Mouse (Mus musculus) liver, embryonic 13.5 days (tissue): ENCODE results near the gene Stra6. TPM values are rescaled to one million over a fixed set of nuclear protein-coding genes. Genes with fewer than 3 reads are reported as not detected.

ENCODE experiments used
- ATAC-seq: fragments of 200-750 bp; cut with Nextera tagmentation; 2 replicates; pipeline ENCODE4 v1.8.0; 2017; ENCODE audit warnings: low read depth, mild to moderate bottlenecking, moderate number of reproducible peaks, moderate library complexity
- DNase-seq: peaks from one replicate; pipeline ENCODE4 v3.0.0; 2022
- H3K27ac ChIP-seq: fragments of 300-500 bp; sonication (generic); 2 replicates; pipeline ENCODE4 v1.5.1; 2015; ENCODE audit warnings: moderate library complexity, mild to moderate bottlenecking, inconsistent platforms
- H3K27me3 ChIP-seq: fragments of 300-500 bp; sonication (generic); 2 replicates; pipeline ENCODE4 v1.6.1; 2015; ENCODE audit warnings: mild to moderate bottlenecking, inconsistent platforms
- H3K36me3 ChIP-seq: fragments of 300-500 bp; sonication (generic); 2 replicates; pipeline ENCODE4 v1.6.1; 2015; ENCODE audit warnings: mild to moderate bottlenecking, inconsistent platforms
- H3K4me1 ChIP-seq: fragments of 300-500 bp; sonication (generic); replicated peaks from 2 replicates; pipeline ENCODE4 v1.6.1; 2015; ENCODE audit warnings: inconsistent platforms
- H3K4me2 ChIP-seq: fragments of 300-500 bp; sonication (generic); 2 replicates; pipeline ENCODE4 v1.6.1; 2015; ENCODE audit warnings: inconsistent platforms, mild to moderate bottlenecking, moderate library complexity
- H3K4me3 ChIP-seq: fragments of 300-500 bp; sonication (generic); replicated peaks from 2 replicates; pipeline ENCODE4 v1.5.1; 2015; ENCODE audit warnings: mild to moderate bottlenecking, inconsistent platforms
- H3K9ac ChIP-seq: fragments of 300-500 bp; sonication (generic); 2 replicates; pipeline ENCODE4 v1.6.1; 2015; ENCODE audit warnings: mild to moderate bottlenecking, inconsistent platforms
- H3K9me3 ChIP-seq: fragments of 300-500 bp; sonication (generic); replicated peaks from 2 replicates; pipeline ENCODE4 v1.6.1; 2016; ENCODE audit warnings: inconsistent platforms
- WGBS: fragments of 180-500 bp; shearing (Covaris S2); methylation state at CpG from one replicate; pipeline ENCODE4 v1.1.7; 2015; ENCODE audit not compliant: insufficient replicate concordance; 5-methylcytosine and 5-hydroxymethylcytosine counted together
- polyA plus RNA-seq: library from polyadenylated mRNA; unstranded; fragments of >200 nt; fragmentation: Nextera tagmentation; extraction: Ambion mirVana; gene quantifications from 2 replicates; pipeline ENCODE4 v1.2.1, GENCODE M21; 2015

Stra6 gene
- polyA plus RNA-seq, 1 experiment from 2014 or later = 0.05 TPM

GRCm38 (mm10) chr9:58035951-58036698 lies 27.5 kb upstream of the Stra6 start:
- ATAC-seq (no peak), DNase-seq (no peak)
- Histone ChIP-seq H3K9ac (no peak overlapping the region), H3K27me3 (peaks cover 23% of the 10 kb centered on the region), H3K4me1 (no peaks in the 10 kb centered on the region), H3K4me2 (no peak overlapping the region), H3K4me3 (no peak overlapping the region), H3K36me3 (no peaks in the 10 kb centered on the region), H3K27ac (no peak overlapping the region), H3K9me3 (no peaks in the 10 kb centered on the region)
- 43% methylated on average over 7 of the region's 7 CpGs for WGBS

DNA sequence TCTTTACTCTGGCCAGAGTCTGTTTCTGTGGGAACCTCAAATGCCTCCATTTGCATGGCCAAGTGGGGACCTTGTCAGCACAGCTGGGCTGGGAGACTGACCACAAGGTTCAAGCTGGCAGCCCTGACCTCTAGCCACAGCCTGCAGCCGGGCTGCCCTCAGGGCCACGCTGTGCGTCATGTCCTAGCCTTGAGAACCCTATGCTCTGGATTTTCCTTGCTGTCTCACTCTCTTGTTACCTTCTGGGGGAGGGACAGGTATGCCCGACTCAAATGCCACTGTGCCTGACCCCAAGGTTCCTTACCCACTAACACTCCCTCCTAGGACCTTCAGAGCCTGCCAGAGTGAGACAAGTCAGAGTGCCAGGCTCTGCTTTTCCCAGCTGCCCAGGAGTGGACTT lies 26.6 kb upstream of the Stra6 start:
- Histone ChIP-seq H3K4me1 (no peaks in the 10 kb centered on the region), H3K4me3 (no peak overlapping the region), H3K27ac (no peak overlapping the region), H3K4me2 (no peak overlapping the region), H3K27me3 (peaks cover 23% of the 10 kb centered on the region), H3K9me3 (no peaks in the 10 kb centered on the region), H3K9ac (no peak overlapping the region), H3K36me3 (no peaks in the 10 kb centered on the region)
- ATAC-seq (no peak), DNase-seq (no peak)
- 44% methylated on average over 4 of the region's 4 CpGs for WGBS

GRCm38 (mm10) chr9:58038500-58039168 lies 25.0 kb upstream of the Stra6 start:
- H3K4me3 ChIP-seq = no peak overlapping the region
- H3K9me3 ChIP-seq = no peaks in the 10 kb centered on the region
- H3K27me3 ChIP-seq = peaks cover 23% of the 10 kb centered on the region
- H3K4me2 ChIP-seq = no peak overlapping the region
- H3K4me1 ChIP-seq = no peaks in the 10 kb centered on the region
- ATAC-seq = no peak
- WGBS = 33% methylated on average over 19 of the region's 19 CpGs
- H3K27ac ChIP-seq = no peak overlapping the region
- peak; percentile 9 for DNase-seq
- no peaks in the 10 kb centered on the region for H3K36me3 ChIP-seq
- H3K9ac ChIP-seq = no peak overlapping the region

DNA sequence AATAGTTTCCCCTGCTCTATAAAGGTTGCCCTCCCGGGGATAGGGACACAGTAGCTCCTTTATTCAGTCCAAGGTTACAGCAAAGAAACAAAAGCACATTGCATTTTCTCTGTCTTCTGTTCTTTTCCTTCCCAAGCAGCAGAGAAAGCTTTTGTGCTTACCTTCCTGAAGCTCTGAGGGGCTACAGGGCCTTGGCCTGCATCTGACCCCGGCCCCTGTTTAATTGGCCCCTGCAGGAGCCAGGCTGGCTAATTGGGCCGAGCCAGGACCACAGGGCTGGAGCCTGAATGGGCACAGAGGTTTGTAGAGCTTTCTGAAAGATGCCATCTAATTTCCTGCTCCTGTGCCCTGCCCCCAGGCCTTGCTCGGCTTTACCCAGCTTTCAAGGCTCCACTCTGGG lies 22.6 kb upstream of the Stra6 start:
- no peak overlapping the region for H3K4me3 ChIP-seq
- H3K9me3 ChIP-seq = no peaks in the 10 kb centered on the region
- peaks cover 35% of the 10 kb centered on the region for H3K27me3 ChIP-seq
- no peaks in the 10 kb centered on the region for H3K36me3 ChIP-seq
- WGBS = 40% methylated on average over 4 of the region's 4 CpGs
- ATAC-seq (no peak), DNase-seq (no peak)
- H3K4me1 ChIP-seq = no peaks in the 10 kb centered on the region
- H3K27ac ChIP-seq = no peak overlapping the region
- H3K4me2 ChIP-seq = no peak overlapping the region
- H3K9ac ChIP-seq = no peak overlapping the region

DNA sequence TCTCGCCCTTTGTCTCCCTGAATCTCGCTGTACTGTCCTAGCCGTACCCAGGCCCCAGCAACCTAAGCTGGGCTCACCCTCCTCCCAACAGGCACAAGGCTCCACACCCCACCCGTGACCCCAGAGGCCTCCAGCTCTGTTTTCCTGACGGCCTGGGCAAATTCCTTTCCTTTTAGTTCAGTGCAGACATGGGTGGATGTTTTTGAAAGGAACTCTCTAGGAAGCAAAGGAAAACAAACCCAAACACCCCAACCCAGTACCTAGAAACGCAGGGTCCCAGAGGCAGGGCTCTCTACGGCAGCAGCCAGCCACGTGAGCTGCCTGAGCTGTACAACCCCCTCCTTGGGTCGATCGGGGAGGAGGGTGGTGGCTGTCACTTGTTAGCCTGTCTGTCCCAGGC lies 21.2 kb upstream of the Stra6 start:
- Histone ChIP-seq H3K36me3 (no peaks in the 10 kb centered on the region), H3K9me3 (no peaks in the 10 kb centered on the region), H3K4me3 (no peak overlapping the region), H3K4me2 (no peak overlapping the region), H3K4me1 (no peaks in the 10 kb centered on the region), H3K27me3 (peaks cover 30% of the 10 kb centered on the region), H3K27ac (no peak overlapping the region), H3K9ac (no peak overlapping the region)
- 37% methylated on average over 10 of the region's 10 CpGs for whole genome bisulfite sequencing
- no peak for ATAC-seq
- no peak for DNase-seq

GRCm38 (mm10) chr9:58043496-58044017 lies 20.0 kb upstream of the Stra6 start:
- Histone ChIP-seq H3K36me3 (no peaks in the 10 kb centered on the region), H3K9ac (no peak overlapping the region), H3K4me2 (no peak overlapping the region), H3K27ac (no peak overlapping the region), H3K9me3 (no peaks in the 10 kb centered on the region), H3K4me3 (no peak overlapping the region), H3K27me3 (peaks cover 27% of the 10 kb centered on the region), H3K4me1 (no peaks in the 10 kb centered on the region)
- WGBS = 65% methylated on average over 10 of the region's 10 CpGs
- DNase-seq = no peak
- no peak for ATAC-seq

DNA sequence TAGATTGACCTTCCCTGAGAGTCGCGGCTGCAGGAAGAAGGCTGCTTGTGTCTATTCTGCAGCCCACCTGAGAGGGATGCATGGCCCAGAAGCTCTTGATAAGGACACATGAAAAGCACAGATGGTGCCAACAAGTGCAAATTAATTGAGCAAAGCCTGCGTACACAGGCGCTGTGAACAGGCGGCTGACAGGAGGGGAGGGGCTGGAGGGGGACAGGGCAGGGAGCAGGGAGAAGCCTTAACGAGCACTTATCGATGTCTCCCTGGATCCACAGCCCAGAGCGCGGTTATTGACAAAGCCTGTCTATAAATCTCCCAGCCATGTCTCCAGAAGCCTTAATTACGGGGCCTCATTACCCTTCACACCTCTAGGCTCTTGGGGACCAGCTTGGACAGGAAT lies 18.8 kb upstream of the Stra6 start:
- WGBS = 42% methylated on average over 10 of the region's 10 CpGs
- H3K4me2 ChIP-seq = no peak overlapping the region
- DNase-seq = no peak

GRCm38 (mm10) chr9:58045646-58046045 lies 17.9 kb upstream of the Stra6 start:
- Histone ChIP-seq H3K9me3 (no peaks in the 10 kb centered on the region), H3K9ac (no peak overlapping the region), H3K36me3 (no peaks in the 10 kb centered on the region), H3K4me1 (no peaks in the 10 kb centered on the region), H3K27me3 (peaks cover 32% of the 10 kb centered on the region), H3K4me3 (no peak overlapping the region), H3K4me2 (no peak overlapping the region), H3K27ac (no peak overlapping the region)
- DNase-seq (no peak), ATAC-seq (no peak)
- WGBS = 27% methylated on average over 4 of the region's 4 CpGs

More for the DNA sequence above, 18.8 kb upstream of the Stra6 start:
- H3K27ac ChIP-seq = no peak overlapping the region
- H3K27me3 ChIP-seq = peaks cover 25% of the 10 kb centered on the region
- no peaks in the 10 kb centered on the region for H3K4me1 ChIP-seq
- ATAC-seq = no peak
- H3K9me3 ChIP-seq = no peaks in the 10 kb centered on the region
- H3K36me3 ChIP-seq = no peaks in the 10 kb centered on the region
- no peak overlapping the region for H3K9ac ChIP-seq
- no peak overlapping the region for H3K4me3 ChIP-seq

DNA sequence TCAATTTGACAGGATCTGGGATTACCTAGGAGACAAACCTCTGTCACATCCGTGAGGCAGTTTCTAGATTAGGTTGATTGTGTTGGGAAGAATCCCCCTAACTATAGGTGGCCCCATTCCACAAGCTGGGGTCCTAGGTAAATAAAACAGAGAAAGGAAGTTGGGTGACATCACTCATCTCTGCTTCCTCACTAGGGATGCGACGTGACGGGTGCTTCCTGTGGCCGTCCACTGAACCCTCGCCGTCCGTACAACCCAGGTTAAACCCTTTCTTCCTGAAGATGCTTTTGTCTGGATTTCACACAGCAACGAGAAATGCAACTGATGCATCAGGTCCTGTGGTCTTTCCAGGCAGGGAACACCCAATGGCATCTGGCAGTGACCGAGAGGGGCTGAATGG lies 16.5 kb upstream of the Stra6 start:
- no peaks in the 10 kb centered on the region for H3K36me3 ChIP-seq
- WGBS = 21% methylated on average over 10 of the region's 10 CpGs
- no peaks in the 10 kb centered on the region for H3K9me3 ChIP-seq
- H3K27ac ChIP-seq = no peak overlapping the region
- H3K27me3 ChIP-seq = peaks cover 43% of the 10 kb centered on the region
- no peak for ATAC-seq
- H3K4me2 ChIP-seq = no peak overlapping the region
- H3K4me1 ChIP-seq = no peaks in the 10 kb centered on the region
- DNase-seq = no peak
- no peak overlapping the region for H3K4me3 ChIP-seq
- H3K9ac ChIP-seq = no peak overlapping the region

GRCm38 (mm10) chr9:58048621-58049020 lies 15.0 kb upstream of the Stra6 start:
- H3K36me3 ChIP-seq = no peaks in the 10 kb centered on the region
- no peaks in the 10 kb centered on the region for H3K4me1 ChIP-seq
- no peak overlapping the region for H3K9ac ChIP-seq
- no peak overlapping the region for H3K4me2 ChIP-seq
- peaks cover 40% of the 10 kb centered on the region for H3K27me3 ChIP-seq
- WGBS = 42% methylated on average over 6 of the region's 6 CpGs
- H3K4me3 ChIP-seq = no peak overlapping the region
- no peak overlapping the region for H3K27ac ChIP-seq
- ATAC-seq (no peak), DNase-seq (no peak)
- no peaks in the 10 kb centered on the region for H3K9me3 ChIP-seq

GRCm38 (mm10) chr9:58049186-58049585 lies 14.4 kb upstream of the Stra6 start:
- DNase-seq = no peak
- Histone ChIP-seq H3K36me3 (no peaks in the 10 kb centered on the region), H3K9ac (no peak overlapping the region), H3K27me3 (peaks cover 39% of the 10 kb centered on the region; the same call in 1 of the 2 replicates), H3K4me2 (no peak overlapping the region), H3K27ac (no peak overlapping the region), H3K4me3 (no peak overlapping the region), H3K4me1 (no peaks in the 10 kb centered on the region), H3K9me3 (no peaks in the 10 kb centered on the region)
- ATAC-seq = no peak
- WGBS = 57% methylated on average over 6 of the region's 6 CpGs
